Mouse (Mus musculus): ENCODE measurements around the gene Amh.
"Not testable (repeated sequence)": the region's sequence is repeated elsewhere in the genome, so short reads cannot be mapped to it uniquely, and the experiment has no call there.

Amh gene

DNA sequence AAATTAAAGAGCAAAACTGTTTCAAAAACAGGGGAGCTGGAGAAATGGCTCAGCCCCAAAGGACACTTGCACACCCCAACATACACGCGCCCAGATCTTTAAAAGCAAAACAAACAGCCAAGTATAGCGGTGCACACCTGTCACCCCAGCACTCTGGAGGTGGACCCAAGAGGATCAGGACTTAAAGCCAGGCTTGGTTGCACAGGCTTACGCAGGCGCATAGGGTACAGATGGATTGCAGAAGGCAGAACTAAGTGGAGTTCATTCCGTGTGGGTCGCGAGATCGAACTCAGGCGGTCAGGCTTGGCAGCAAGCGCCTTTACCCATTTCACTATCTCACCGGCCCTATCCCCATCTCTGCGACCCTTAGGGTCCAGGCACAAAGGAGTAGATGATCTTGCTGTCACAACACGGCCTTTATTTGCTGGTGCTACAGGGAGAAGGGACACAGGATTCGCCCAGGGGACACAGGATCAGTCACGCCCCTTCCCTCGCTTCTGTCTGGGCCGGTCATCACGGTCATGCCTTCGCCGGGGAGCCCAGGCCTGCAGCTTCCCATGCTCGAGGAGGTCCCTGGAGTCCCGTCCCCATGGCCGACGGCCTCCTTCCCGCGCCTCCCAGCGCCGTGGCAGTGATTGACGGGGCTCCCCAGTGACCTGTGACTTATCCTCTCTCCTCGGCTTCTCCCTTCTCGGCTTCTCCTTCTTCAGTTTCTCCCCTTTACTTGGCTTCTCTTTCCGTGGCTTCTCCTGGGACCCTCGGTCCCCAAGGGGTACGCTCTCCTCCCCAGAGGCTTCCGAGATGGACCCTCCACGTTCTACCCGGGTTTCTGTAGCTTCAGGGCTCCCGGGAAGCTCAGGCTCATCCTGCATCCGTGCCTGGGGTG, 3.3 kb downstream of the Amh start:
- peak; percentile 28 for DNase-seq (ENCODE audit: low spot score)

DNA sequence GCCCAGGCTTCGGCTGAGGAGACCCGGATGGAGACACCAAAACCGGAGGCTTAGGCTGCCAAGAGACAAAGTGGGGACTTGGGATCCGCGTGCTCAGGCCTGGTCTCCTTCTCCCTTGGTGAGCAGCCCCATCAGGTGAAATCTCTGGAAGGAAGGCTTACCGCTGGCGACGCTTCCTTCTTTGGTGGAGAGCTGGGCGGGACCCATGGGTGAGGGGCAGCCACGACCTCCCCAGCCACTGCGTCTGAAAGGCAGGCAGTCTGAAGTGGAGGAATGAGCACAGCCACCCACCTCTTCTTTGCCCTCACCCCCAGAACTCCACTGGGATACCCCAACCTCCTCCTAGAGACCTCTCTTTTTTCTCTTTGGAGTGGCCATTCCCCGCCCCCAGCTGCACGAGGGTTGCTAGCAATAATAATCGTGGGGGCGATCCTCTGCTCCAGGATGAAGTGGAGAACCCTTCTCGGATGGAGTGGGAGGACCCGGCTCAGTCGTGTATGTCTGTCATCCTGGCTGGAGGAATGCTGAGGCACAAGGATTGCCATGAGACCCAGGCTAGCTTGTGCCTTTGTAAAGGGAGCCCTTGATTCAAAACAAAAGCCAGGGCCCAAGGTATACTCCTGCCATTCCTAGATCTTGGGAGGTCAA, 4.1 kb downstream of the Amh start:
- DNase-seq (ENCODE audit: low spot score), result no peak

GRCm38 (mm10) chr10:80810084-80810483, 5.0 kb downstream of the Amh start:
- no peak for DNase-seq (ENCODE audit: low spot score)

DNA sequence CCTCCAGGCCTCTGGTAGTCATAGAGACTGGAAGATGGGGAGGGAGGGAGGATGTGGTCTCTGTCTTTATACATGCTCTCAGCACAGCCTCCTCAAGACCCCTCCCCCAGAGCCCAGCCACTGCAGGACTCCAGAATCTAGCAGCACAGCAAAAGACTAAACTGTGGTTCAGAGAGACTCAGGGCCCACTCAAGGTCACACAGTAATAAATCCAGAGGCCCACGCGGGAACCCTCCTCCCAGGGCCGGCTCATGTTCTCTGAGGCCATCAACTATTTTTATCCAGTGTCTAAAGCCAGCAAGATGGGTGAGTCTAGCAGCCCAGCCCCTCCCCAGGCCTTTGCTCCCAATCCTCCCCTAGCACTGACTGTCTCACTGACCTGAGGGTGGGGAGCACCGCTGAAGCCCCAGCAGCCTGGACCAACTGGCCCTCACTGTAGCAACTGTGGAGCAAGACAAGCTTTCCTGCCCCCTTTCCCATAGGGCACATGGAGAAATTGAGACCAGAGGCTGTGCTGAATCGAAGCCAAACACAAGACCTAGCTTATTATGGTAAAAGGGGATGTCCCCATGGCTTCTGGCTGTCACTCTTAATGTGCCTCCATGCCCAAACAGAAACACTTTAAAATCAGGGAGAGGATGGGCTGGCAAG, 7.5 kb downstream of the Amh start:
- no peak for DNase-seq (ENCODE audit: low spot score)

DNA sequence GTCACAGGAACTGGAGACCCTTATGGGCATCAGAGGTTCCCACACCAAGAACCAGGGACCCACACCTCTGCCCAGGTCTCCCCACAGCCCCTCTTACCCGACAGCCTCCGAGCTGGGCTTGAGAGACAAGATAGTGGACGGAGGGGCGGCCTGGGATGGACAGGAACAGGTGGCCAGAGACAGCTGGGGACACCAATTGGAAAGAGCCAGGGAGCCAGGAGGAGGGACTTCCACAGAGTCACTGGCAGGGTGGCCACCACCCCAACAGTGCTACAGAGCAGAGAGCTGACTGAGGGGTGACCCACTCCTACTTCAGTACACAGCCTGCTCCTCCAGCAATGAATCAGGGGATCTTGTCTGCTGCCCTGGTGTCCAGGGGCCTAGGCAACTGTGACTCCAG, 8.3 kb downstream of the Amh start, which contains the start of gene Jsrp1:
Gene Jsrp1 (minus strand): TSS at position 133 of the 400 bp plus-strand sequence.
- DNase-seq (ENCODE audit: low spot score), result no peak

DNA sequence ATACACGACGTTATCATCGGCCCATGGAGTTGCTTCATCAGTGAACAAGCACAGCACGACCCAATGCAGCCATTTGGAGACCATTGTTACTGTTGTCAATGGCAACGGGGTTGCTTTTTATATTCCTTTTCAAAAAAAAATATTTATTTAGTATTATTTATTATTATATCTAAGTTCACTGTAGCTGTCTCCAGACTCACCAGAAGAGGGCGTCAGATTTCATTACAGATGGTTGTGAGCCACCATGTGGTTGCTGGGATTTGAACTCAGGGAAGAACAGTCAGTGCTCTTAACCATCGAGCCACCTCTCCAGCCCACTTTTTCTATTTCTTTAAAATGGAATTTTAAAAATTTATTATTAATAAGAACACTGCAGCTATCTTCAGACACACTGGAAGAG, 9.8 kb downstream of the Amh start:
- DNase-seq (ENCODE audit: low spot score), result no peak

DNA sequence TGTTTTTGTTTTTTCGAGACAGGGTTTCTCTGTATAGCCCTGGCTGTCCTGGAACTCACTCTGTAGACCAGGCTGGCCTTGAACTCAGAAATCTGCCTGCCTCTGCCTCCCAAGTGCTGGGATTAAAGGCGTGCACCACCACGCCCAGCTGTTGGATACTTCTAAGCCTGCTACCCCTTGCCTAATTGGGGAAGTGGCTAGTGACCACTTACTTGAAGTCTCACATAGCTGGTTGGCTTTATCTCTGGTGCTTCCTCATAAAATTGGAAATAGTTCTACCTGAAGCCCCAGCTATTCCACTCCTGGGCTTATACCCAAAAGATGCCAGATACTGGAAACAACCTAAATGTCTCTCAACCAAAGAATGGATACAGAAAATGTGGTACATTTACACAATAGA, 11.3 kb downstream of the Amh start:
- not testable (repeated sequence) for DNase-seq (ENCODE audit: low spot score)

GRCm38 (mm10) chr10:80817164-80817563, 12.1 kb downstream of the Amh start:
- DNase-seq (ENCODE audit: low spot score), result no peak

GRCm38 (mm10) chr10:80817955-80818354, 12.9 kb downstream of the Amh start:
- DNase-seq (ENCODE audit: low spot score), result not testable (repeated sequence)

- DNase-seq (ENCODE audit: low spot score), result no peak
These were observed 13.7 kb downstream of the Amh start for GRCm38 (mm10) chr10:80818599-80819281.

- DNase-seq (ENCODE audit: low spot score), result no peak
These were observed 14.4 kb downstream of the Amh start for GRCm38 (mm10) chr10:80819406-80819805.

DNA sequence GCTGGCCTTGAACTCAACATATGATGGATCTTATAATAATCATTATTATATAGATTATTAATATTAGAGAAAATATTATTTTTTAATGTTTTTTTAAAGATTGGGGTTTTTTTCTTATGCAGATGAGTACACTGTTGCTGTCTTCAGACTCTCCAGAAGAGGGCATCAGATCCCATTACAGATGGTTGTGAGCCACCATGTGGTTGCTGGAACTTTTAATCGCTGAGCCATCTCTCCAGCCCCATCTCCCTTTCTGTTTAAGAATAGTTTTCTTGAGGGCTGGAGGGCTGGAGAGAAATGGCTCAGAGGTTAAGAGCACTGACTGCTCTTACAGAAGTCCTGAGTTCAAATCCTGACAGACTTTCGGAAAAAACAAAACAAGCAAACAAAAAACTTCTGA, 16.9 kb downstream of the Amh start:
- peak; percentile 64 for DNase-seq (ENCODE audit: low spot score)

GRCm38 (mm10) chr10:80822528-80822927, 17.5 kb downstream of the Amh start:
- no peak for DNase-seq (ENCODE audit: low spot score)

GRCm38 (mm10) chr10:80823316-80823715, 18.3 kb downstream of the Amh start:
- DNase-seq (ENCODE audit: low spot score), result no peak

DNA sequence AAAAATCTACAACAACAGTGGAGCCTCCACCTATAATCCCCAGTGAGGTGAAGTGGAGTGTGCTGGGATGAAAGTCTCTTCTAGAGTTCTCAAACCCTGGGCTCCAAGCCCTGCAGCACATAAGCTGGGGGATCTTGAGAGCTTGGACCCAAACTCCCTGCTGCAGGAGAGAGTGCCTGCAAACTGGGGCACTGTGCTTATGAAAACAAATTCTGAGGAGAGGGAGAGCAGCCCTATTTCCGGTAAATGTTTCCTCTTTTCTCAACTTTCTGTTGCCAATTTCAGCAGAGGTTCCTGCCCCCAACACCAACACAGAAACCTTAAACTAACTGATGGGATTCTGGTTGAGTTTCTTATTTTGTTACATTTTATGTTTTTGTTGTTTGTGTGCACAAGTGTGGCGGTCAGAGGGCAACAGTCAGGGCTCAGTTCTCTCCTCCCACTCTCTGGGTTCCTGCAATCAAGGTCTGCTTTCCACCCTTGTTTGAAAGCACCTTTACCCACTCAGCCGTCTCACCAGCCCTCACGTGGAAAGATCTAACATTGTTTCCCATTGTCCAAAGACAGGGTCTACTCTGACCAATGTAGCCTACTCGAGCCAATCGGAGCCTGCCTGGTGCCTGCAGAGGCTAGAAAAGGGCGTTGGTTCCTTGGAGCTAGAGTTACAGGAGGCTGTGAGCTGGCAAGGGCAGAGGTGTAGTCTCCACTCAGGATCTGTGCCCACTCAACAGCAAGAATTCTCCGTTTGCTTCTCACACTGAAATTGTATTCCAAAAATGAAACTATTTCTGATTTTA, 19.0 kb downstream of the Amh start:
- DNase-seq (ENCODE audit: low spot score), result no peak

GRCm38 (mm10) chr10:80824827-80825226, 19.8 kb downstream of the Amh start:
- DNase-seq (ENCODE audit: low spot score), result no peak

DNA sequence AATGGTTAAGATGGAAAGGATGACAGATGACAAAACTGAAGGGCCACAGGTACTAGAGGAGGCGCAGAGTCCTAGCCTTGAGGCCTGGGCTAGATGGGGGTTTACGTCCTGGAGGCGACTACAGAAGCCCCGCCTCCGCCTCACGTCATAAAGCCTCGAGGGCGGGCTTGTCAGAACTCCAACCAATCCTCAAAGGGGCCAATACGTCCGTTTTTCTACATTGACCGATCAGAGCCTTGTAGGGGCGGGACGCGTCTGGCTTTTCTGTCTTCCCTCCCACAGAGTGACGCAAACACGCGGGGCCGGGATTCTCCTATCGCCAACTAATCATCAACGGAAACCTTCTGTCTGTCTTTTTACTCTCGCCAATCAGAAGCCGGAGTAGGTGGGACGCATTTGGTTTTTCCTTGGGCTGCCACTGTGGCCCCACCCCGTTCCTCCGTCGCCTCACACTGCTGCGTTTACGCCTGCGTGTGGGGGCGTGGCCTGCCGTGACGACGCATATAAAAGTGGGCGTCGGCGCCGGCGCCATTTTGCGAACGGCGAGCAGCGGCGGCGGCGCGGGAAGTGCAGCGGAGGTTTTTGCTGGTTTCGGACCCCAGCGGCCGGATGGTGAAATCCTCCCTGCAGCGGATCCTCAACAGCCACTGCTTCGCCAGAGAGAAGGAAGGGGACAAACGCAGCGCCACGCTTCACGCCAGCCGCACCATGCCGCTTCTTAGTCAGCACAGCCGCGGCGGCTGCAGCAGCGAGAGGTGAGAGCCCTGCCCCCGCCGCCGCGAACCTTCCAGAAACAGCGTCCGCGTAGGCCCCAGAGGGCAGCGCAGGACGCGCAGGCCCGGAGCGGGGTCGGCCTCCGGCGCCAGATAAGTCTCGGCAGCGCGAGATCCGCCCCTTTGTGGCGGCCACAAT, 21.4 kb downstream of the Amh start, which contains the start of gene Oaz1:
Gene Oaz1 (plus strand): TSS at position 506 of the 912 bp plus-strand sequence.
- peak; percentile 100 for DNase-seq (ENCODE audit: low spot score)

DNA sequence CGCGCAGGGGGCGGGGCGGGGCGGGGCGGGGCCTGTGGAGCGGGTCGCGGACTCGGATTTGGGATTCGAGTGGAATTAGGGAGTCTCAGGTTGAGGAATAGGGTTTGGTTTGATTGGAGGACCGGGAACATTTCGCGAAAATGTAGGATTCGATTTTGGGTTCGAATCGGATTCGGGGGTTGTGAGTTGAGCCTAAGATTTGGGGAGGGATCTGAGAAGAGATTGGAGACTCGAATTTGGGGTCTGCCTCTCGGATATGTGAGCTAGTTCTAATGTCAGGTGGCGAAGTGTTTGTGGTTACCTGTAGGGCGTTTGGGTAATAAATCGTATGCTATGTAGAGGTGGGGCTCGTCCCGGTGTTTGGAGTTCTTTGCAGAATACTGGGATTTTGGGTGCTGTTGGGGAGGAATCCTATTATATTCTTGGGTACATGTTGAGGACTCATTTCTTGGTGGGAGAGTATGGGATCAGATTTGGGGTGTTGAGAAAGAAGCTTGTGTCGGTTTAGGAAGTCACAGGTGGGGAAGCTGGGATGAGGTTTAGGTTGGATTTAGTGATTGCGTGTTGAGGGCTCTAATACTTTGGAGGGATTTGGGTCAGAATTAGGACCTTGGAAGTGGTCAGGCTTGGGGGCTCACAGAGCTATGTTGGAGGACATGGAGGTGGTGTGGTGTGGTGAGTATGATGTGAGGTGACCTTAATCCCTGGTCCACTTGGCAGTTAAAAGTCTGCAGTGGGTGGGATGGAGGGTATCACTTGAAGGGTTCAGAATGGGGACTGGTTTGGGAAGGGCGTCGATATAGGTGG, 22.2 kb downstream of the Amh start:
- DNase-seq (ENCODE audit: low spot score), result no peak

- no peak for DNase-seq (ENCODE audit: low spot score)
These were observed 22.9 kb downstream of the Amh start for GRCm38 (mm10) chr10:80827870-80828420.

Measured in retina, embryonic 14.5 days (tissue).